Comparison of ENCODE assay signal across 16 mouse cellular contexts in genomic region chr5:32061854-32062253, GRCm38 (mm10).
"Had no signal": no experiment of that assay in that cellular context is flagged by ENCODE, and none has a peak within 500 bp of the region (broad histone marks: within the 10 kb centered on the region; RNA-seq: fewer than 3 reads in every experiment).

No protein-coding gene starts in this region.

- H3K4me3 ChIP-seq: left cerebral cortex, adult 2 months; limb, embryonic 12.5 days; liver, embryonic 15.5 days; megakaryocyte, embryonic 14.5 days; midbrain, embryonic 15.5 days; neural tube, embryonic 13.5 days had no signal

- H3K27me3 ChIP-seq: limb, embryonic 12.5 days; liver, embryonic 15.5 days; megakaryocyte, embryonic 14.5 days; midbrain, embryonic 15.5 days; neural tube, embryonic 13.5 days had no signal

- H3K4me2 ChIP-seq: limb, embryonic 12.5 days; liver, embryonic 15.5 days; lung, embryonic 14.5 days; midbrain, embryonic 11.5 days; midbrain, embryonic 15.5 days; neural tube, embryonic 13.5 days had no signal

- H3K36me3 ChIP-seq: limb, embryonic 12.5 days; liver, embryonic 15.5 days; midbrain, embryonic 15.5 days; neural tube, embryonic 13.5 days had no signal

- DNase-seq: kidney, adult 11 months; kidney, adult 9 months; lung, embryonic 14.5 days; lung, postnatal 10 days; retina, postnatal 1 day; right cerebral cortex, postnatal 4 days; spleen, adult 18-20 months; thymus, adult 2 months; thymus, postnatal 25 days had no signal
